Mouse (Mus musculus) spleen, adult 2 months (tissue): Measurements from ENCODE around the gene Gng7.

Source experiments
- CTCF ChIP-seq: fragments of 200-500 bp; IDR thresholded peaks from 2 replicates; pipeline ENCODE4 v1.5.1; 2011; ENCODE audit warnings: mild to moderate bottlenecking, inconsistent platforms; ENCODE audit not compliant: insufficient read depth, insufficient read length, insufficient replicate concordance; ENCODE audit errors: extremely low read depth
- POLR2A ChIP-seq: fragments of 200-500 bp; IDR thresholded peaks from 2 replicates; pipeline ENCODE4 v1.6.1; 2011; ENCODE audit warnings: low read depth, low read length, inconsistent platforms

GRCm38 (mm10) chr10:81033586-81033985, 18.8 kb upstream of the Gng7 start:
- TF ChIP-seq CTCF: no peak
- no peak for TF ChIP-seq POLR2A
